Mouse (Mus musculus) myocyte (in vitro differentiated cells): ENCODE data around the gene Piga. TPM values are rescaled to one million over a fixed set of nuclear protein-coding genes. Genes with fewer than 3 reads are reported as not detected.

Experiments
- H3K27me3 ChIP-seq: one replicate; pipeline ENCODE4 v1.6.1; 2011; ENCODE audit not compliant: control insufficient read depth, insufficient read depth, insufficient read length
- H3K36me3 ChIP-seq: one replicate; pipeline ENCODE4 v1.6.1; 2011; ENCODE audit not compliant: control insufficient read depth, insufficient read depth
- H3K4me2 ChIP-seq: one replicate; pipeline ENCODE4 v1.6.1; 2011; ENCODE audit warnings: low read depth, control low read depth
- H3K4me3 ChIP-seq: one replicate; pipeline ENCODE4 v1.5.1; 2011; ENCODE audit warnings: mild to moderate bottlenecking, control low read depth, moderate library complexity
- H3K79me2 ChIP-seq: one replicate; pipeline ENCODE4 v1.6.1; 2011; ENCODE audit not compliant: control insufficient read depth, insufficient read depth
- H3ac ChIP-seq: one replicate; pipeline ENCODE4 v1.6.1; 2011; ENCODE audit not compliant: control insufficient read depth, insufficient read length
- CEBPB ChIP-seq: IDR thresholded peaks from 2 replicates; pipeline ENCODE4 v1.6.1; 2011; ENCODE audit warnings: mild to moderate bottlenecking, moderate library complexity; ENCODE audit not compliant: poor library complexity, insufficient read depth, severe bottlenecking
- E2F4 ChIP-seq: IDR thresholded peaks from one replicate; pipeline ENCODE4 v1.6.1; 2011; ENCODE audit warnings: mild to moderate bottlenecking, control low read depth, moderate library complexity; ENCODE audit not compliant: insufficient read depth
- MAX ChIP-seq: IDR thresholded peaks from one replicate; pipeline ENCODE4 v1.6.1; 2011; ENCODE audit warnings: low read depth, mild to moderate bottlenecking, control low read depth
- MYOD1 ChIP-seq, 3 experiments: IDR thresholded peaks; one replicate each; pipeline ENCODE4 v1.6.1; 2011; ENCODE audit warnings: control low read depth in 2 of 3, low read depth in 2 of 3, mild to moderate bottlenecking in 2 of 3, moderate library complexity in 1 of 3; ENCODE audit not compliant: insufficient read length in 2 of 3, control insufficient read depth in 1 of 3
- MYOG ChIP-seq, 3 experiments: IDR thresholded peaks; one replicate each; pipeline ENCODE4 v1.6.1; 2011; ENCODE audit warnings: control low read depth in 2 of 3, low read depth in 2 of 3, mild to moderate bottlenecking in 2 of 3; ENCODE audit not compliant: insufficient read length in 2 of 3, control insufficient read depth in 1 of 3, insufficient read depth in 1 of 3
- POLR2A ChIP-seq: IDR thresholded peaks from one replicate; pipeline ENCODE4 v1.6.1; 2011; ENCODE audit warnings: low read depth, mild to moderate bottlenecking, control low read depth, moderate library complexity; ENCODE audit not compliant: insufficient read length
- POLR2AphosphoS2 ChIP-seq: IDR thresholded peaks from one replicate; pipeline ENCODE4 v1.6.1; 2011; ENCODE audit warnings: low read depth, control low read depth; ENCODE audit not compliant: insufficient read length
- REST ChIP-seq: IDR thresholded peaks from one replicate; pipeline ENCODE4 v1.6.1; 2011; ENCODE audit warnings: mild to moderate bottlenecking, control low read depth, moderate library complexity; ENCODE audit not compliant: insufficient read depth, insufficient read length
- SRF ChIP-seq: IDR thresholded peaks from one replicate; pipeline ENCODE4 v1.6.1; 2011; ENCODE audit warnings: low read depth; ENCODE audit not compliant: control insufficient read depth, insufficient read length
- TCF12 ChIP-seq: IDR thresholded peaks from one replicate; pipeline ENCODE4 v1.6.1; 2011; ENCODE audit warnings: mild to moderate bottlenecking, control low read depth; ENCODE audit not compliant: poor library complexity, insufficient read depth, severe bottlenecking
- TCF3 ChIP-seq: IDR thresholded peaks from one replicate; pipeline ENCODE4 v1.6.1; 2011; ENCODE audit warnings: low read depth, control low read depth; ENCODE audit not compliant: insufficient read length
- USF1 ChIP-seq: IDR thresholded peaks from one replicate; pipeline ENCODE4 v1.6.1; 2011; ENCODE audit warnings: low read depth, mild to moderate bottlenecking, control low read depth, moderate library complexity
- polyA plus RNA-seq: library from polyadenylated mRNA; unstranded; fragments of >200 nt; fragmentation: generic; extraction: Trizol; gene quantifications from one replicate; pipeline ENCODE4 v1.2.1, GENCODE M21; 2012; ENCODE audit warnings: missing spikeins

Piga gene
- polyA plus RNA-seq, 1 experiment, result 2.5 TPM

DNA sequence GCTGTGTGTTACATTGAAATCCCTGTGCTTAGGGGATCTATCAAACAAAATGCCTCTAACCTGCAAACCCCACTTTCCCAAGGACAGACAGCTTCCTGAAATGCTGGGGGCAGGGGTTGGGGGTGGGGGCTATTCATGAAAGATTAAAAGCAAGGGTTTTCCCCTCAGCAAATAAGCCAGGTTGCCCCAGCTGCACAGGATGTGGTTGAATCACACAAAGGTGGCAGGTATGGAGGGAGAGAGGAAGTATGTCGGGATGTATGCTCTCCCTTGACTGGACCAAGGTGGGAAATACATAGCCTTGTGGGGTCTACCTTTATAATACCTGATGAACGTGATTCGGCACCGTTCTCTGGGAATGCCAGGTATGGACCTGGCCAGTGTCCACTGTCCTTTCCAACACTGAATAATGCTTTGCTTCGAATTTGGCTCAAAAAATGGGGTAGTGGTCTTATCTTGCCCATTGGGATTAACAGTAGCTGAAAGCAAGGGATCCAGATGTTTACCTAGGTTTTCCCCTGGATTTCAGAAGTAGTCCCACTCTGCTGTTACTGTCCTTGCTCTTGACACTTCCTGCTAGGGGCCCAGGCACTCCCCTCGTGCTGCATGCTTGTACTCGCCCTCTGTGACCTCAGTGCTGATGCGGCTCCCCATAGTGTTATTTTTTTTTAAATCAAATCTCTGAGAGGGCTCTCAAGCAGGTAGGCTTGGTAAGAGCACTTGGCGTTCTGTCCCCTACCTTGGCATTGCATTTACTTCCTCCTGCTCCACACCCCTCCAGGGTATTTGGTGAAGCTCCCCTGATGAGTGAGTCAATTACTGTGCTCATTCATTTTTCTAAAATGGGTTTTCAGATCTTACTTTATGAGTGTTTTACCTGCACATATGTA is 13.2 kb upstream of the Piga start:
- Histone ChIP-seq H3K4me2 (no peak overlapping the region), H3K36me3 (no peaks in the 10 kb centered on the region), H3K79me2 (no peaks in the 10 kb centered on the region), H3K4me3 (no peak overlapping the region), H3ac (no peak overlapping the region), H3K27me3 (no peaks in the 10 kb centered on the region)
- TF ChIP-seq USF1 (no peak), MYOG (IDR thresholded peaks at IDR 0.05; ENCODE audit: control insufficient read depth in 1 of 3, insufficient read depth in 1 of 3, insufficient read length in 2 of 3, low read depth in 2 of 3) (no peak), MAX (no peak)

GRCm38 (mm10) chrX:164408301-164408927 is 11.2 kb upstream of the Piga start:
- H3ac ChIP-seq, result no peak overlapping the region
- TF ChIP-seq MYOG (IDR thresholded peaks at IDR 0.05; ENCODE audit: control insufficient read depth in 1 of 3, insufficient read depth in 1 of 3, insufficient read length in 2 of 3, low read depth in 2 of 3), result no peak
- TF ChIP-seq TCF12, result no peak
- TF ChIP-seq MAX, result no peak
- TF ChIP-seq MYOD1 (IDR thresholded peaks at IDR 0.05; ENCODE audit: control insufficient read depth in 1 of 3, insufficient read length in 2 of 3, low read depth in 2 of 3), result no peak
- no peak for TF ChIP-seq CEBPB
- TF ChIP-seq POLR2AphosphoS2, result no peak
- no peak for TF ChIP-seq POLR2A
- no peak for TF ChIP-seq E2F4
- no peaks in the 10 kb centered on the region for H3K79me2 ChIP-seq
- no peaks in the 10 kb centered on the region for H3K27me3 ChIP-seq
- H3K4me3 ChIP-seq, result no peak overlapping the region
- no peaks in the 10 kb centered on the region for H3K36me3 ChIP-seq
- H3K4me2 ChIP-seq, result no peak overlapping the region

- H3ac ChIP-seq, result no peak overlapping the region
- H3K4me2 ChIP-seq, result no peak overlapping the region
- no peak overlapping the region for H3K4me3 ChIP-seq
- H3K79me2 ChIP-seq, result no peaks in the 10 kb centered on the region
- H3K27me3 ChIP-seq, result no peaks in the 10 kb centered on the region
- no peaks in the 10 kb centered on the region for H3K36me3 ChIP-seq
- TF ChIP-seq REST, result no peak
- no peak for TF ChIP-seq MAX
- TF ChIP-seq TCF12, result no peak
- TF ChIP-seq E2F4, result no peak
- no peak for TF ChIP-seq MYOG (IDR thresholded peaks at IDR 0.05; ENCODE audit: control insufficient read depth in 1 of 3, insufficient read depth in 1 of 3, insufficient read length in 2 of 3, low read depth in 2 of 3)
- TF ChIP-seq CEBPB, result no peak
- no peak for TF ChIP-seq SRF
- TF ChIP-seq USF1, result no peak
- no peak for TF ChIP-seq TCF3
- TF ChIP-seq MYOD1 (IDR thresholded peaks at IDR 0.05; ENCODE audit: control insufficient read depth in 1 of 3, insufficient read length in 2 of 3, low read depth in 2 of 3), result no peak
- TF ChIP-seq POLR2AphosphoS2, result no peak
- TF ChIP-seq POLR2A, result no peak
Observed at GRCm38 (mm10) chrX:164410562-164410961, 9.0 kb upstream of the Piga start.

DNA sequence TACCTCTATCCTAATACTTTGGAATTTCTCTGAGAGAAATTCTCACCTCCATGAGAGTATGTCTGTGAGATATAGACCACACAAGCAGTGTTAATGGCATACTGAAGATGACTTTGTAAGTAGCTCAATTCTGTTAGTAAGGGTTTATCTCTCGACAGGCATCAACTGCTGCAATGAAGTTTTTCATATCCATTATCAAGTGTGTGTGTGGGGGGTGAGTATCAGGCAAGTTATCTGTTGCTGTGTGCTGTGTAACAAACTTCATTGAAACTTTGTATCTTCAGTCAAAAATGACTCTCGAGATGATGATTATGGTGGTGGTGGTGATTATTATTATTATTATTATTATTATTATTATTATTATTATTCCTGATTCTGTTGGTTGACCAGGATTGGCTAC is 2.8 kb upstream of the Piga start:
- peaks cover 19% of the 10 kb centered on the region for H3K79me2 ChIP-seq
- no peak overlapping the region for H3K4me2 ChIP-seq
- no peaks in the 10 kb centered on the region for H3K36me3 ChIP-seq
- H3K4me3 ChIP-seq, result no peak overlapping the region
- no peak for TF ChIP-seq E2F4
- no peak for TF ChIP-seq POLR2AphosphoS2
- TF ChIP-seq TCF3, result no peak
- no peak for TF ChIP-seq TCF12
- TF ChIP-seq MYOD1 (IDR thresholded peaks at IDR 0.05; ENCODE audit: control insufficient read depth in 1 of 3, insufficient read length in 2 of 3, low read depth in 2 of 3), result no peak
- TF ChIP-seq USF1, result no peak
- no peak for TF ChIP-seq SRF
- TF ChIP-seq MYOG (IDR thresholded peaks at IDR 0.05; ENCODE audit: control insufficient read depth in 1 of 3, insufficient read depth in 1 of 3, insufficient read length in 2 of 3, low read depth in 2 of 3), result no peak
- no peak for TF ChIP-seq CEBPB
- TF ChIP-seq POLR2A, result no peak
- no peak for TF ChIP-seq MAX
- no peak for TF ChIP-seq REST
- H3K27me3 ChIP-seq, result no peaks in the 10 kb centered on the region
- no peak overlapping the region for H3ac ChIP-seq
